Comparison of ENCODE assay signal across 9 mouse cellular contexts in the genomic region with DNA sequence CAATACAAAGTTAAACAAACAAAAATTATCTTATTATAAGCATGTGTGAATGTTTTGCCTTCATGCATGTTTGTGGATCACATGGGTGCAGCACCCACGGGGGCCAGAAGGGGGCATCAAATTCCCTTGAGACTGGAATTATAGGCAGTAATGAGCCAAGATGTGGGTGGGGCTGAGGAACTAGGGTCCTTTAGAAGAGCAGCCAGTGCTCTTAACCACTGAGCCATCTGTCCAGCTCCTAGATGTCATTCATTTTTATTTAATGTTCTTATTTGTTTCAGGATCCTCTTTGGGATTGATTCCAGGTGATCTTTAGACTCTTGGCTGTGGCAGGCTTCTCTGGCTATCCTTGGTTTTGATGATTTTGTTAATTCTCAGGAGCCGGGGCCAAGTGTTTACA. TPM values are rescaled to one million over a fixed set of nuclear protein-coding genes. Genes with fewer than 3 reads are reported as not detected.
DNase-seq lines count a peak whose midpoint lies in the region; ATAC-seq and TF ChIP-seq lines count a peak whose summit lies in the region.
"Had no signal": no experiment of that assay in that cellular context is flagged by ENCODE, and none has a peak within 500 bp of the region (broad histone marks: within the 10 kb centered on the region; RNA-seq: fewer than 3 reads in every experiment).

No protein-coding gene starts in this region.

- DNase-seq in left cerebral cortex, adult 2 months (ENCODE audit: extremely low spot score in 1 of 2, low spot score in 2 of 2): no peak
- DNase-seq in left cerebral cortex, postnatal 10 days (ENCODE audit: extremely low spot score in 1 of 2, low spot score in 2 of 2): no peak
- DNase-seq in MEL-GATA-1-ER (ENCODE audit: extremely low read depth, low read depth): peak; percentile 32
- peak; percentile 52 to 70 for DNase-seq in lung, postnatal 4 days
- no peak for DNase-seq in right cerebral cortex, adult 2 months (ENCODE audit: low spot score in 2 of 2)
- DNase-seq in MN1 (ENCODE audit: low spot score): no peak

- no peak overlapping the region for H3K4me3 ChIP-seq in left cerebral cortex, adult 2 months
- H3K4me3 ChIP-seq: midbrain, embryonic 12.5 days had no signal

- H3K27ac ChIP-seq in left cerebral cortex, adult 2 months: no peak overlapping the region
- H3K27ac ChIP-seq: midbrain, embryonic 12.5 days had no signal

- ATAC-seq in granulocyte monocyte progenitor cell, adult 5-6 weeks (replicated peaks; ENCODE audit: poor library complexity, severe bottlenecking): peak; percentile 50; the same call in 1 of the 2 replicates
- no peak for ATAC-seq in erythroid progenitor cell, adult 5-6 weeks (replicated peaks; ENCODE audit: low FRiP score, poor library complexity, severe bottlenecking)

- intact Hi-C loops in left cerebral cortex, adult 2 months (cut with DNase I): no loop called here
- intact Hi-C loops in left cerebral cortex, postnatal 10 days (cut with DNase I): no loop called here

- TF ChIP-seq CTCF in left cerebral cortex, adult 2 months (IDR thresholded peaks at IDR 0.05): peak; percentile 18

RNA-seq across cellular contexts. Expression of gene Cyp1a1, which starts 0.4 kb away (rescaled TPM):
- under 1 TPM; 0.16 TPM for total RNA-seq in left cerebral cortex, adult 2 months (2021)
- under 1 TPM; 0.41 to 0.43 TPM for total RNA-seq in left cerebral cortex, postnatal 10 days (2021)
- total RNA-seq in granulocyte monocyte progenitor cell, adult 5-6 weeks (2014; fragmentation: Nextera tagmentation): not detected in 2 replicates
- not detected in 2 replicates for total RNA-seq in granulocyte monocyte progenitor cell, adult 5-6 weeks (2017)
- not detected in 2 replicates for total RNA-seq in erythroid progenitor cell, adult 5-6 weeks (2015; ENCODE audit: low replicate concordance)
- total RNA-seq in erythroid progenitor cell, adult 5-6 weeks (2017; ENCODE audit: low replicate concordance): not detected in 2 replicates

RNA-seq across cellular contexts. Expression of gene Cyp1a2, which starts 4.7 kb away (rescaled TPM):
- not detected for total RNA-seq in left cerebral cortex, adult 2 months (2021)
- not detected for total RNA-seq in left cerebral cortex, postnatal 10 days (2021)
- total RNA-seq in granulocyte monocyte progenitor cell, adult 5-6 weeks (2014; fragmentation: Nextera tagmentation): not detected in 2 replicates
- not detected in 2 replicates for total RNA-seq in granulocyte monocyte progenitor cell, adult 5-6 weeks (2017)
- not detected in 2 replicates for total RNA-seq in erythroid progenitor cell, adult 5-6 weeks (2015; ENCODE audit: low replicate concordance)
- total RNA-seq in erythroid progenitor cell, adult 5-6 weeks (2017; ENCODE audit: low replicate concordance): not detected in 2 replicates

RNA-seq across cellular contexts. Expression of gene Edc3, which starts 20.2 kb away (rescaled TPM):
- total RNA-seq in left cerebral cortex, adult 2 months (2021): 10 to 100 TPM; 13.8 to 14.2 TPM
- total RNA-seq in left cerebral cortex, postnatal 10 days (2021): 10 to 100 TPM; 15.2 to 17.6 TPM
- total RNA-seq in granulocyte monocyte progenitor cell, adult 5-6 weeks (2014; fragmentation: Nextera tagmentation): 14.6 and 20.3 TPM in 2 replicates
- 3.5 and 4.3 TPM in 2 replicates for total RNA-seq in granulocyte monocyte progenitor cell, adult 5-6 weeks (2017)
- 5.8 and 7.5 TPM in 2 replicates for total RNA-seq in erythroid progenitor cell, adult 5-6 weeks (2015; ENCODE audit: low replicate concordance)
- 2.8 and 8.6 TPM in 2 replicates for total RNA-seq in erythroid progenitor cell, adult 5-6 weeks (2017; ENCODE audit: low replicate concordance)

RNA-seq across cellular contexts. Expression of gene Csk, which starts 34.7 kb away (rescaled TPM):
- total RNA-seq in left cerebral cortex, adult 2 months (2021): 10 to 100 TPM; 32.9 to 39.6 TPM
- 10 to 100 TPM; 64.6 to 66.3 TPM for total RNA-seq in left cerebral cortex, postnatal 10 days (2021)
- total RNA-seq in granulocyte monocyte progenitor cell, adult 5-6 weeks (2014; fragmentation: Nextera tagmentation): 86.9 and 92.3 TPM in 2 replicates
- total RNA-seq in granulocyte monocyte progenitor cell, adult 5-6 weeks (2017): 83.8 and 113 TPM in 2 replicates
- total RNA-seq in erythroid progenitor cell, adult 5-6 weeks (2015; ENCODE audit: low replicate concordance): 34.6 and 46.1 TPM in 2 replicates
- total RNA-seq in erythroid progenitor cell, adult 5-6 weeks (2017; ENCODE audit: low replicate concordance): 46.2 and 46.5 TPM in 2 replicates

Comparison
In these comparisons a context has a peak if more than half of its experiments do, and no peak if none do; other contexts are left out.
1. DNase-seq: peak in MEL-GATA-1-ER (single experiment) and lung, postnatal 4 days (2 of 2); none in left cerebral cortex, adult 2 months (0 of 2), left cerebral cortex, postnatal 10 days (0 of 2), right cerebral cortex, adult 2 months (0 of 2) and MN1 (single experiment).